Mouse (Mus musculus) left cerebral cortex, adult 2 months (tissue): ENCODE data around the gene Mettl23. TPM values are rescaled to one million over a fixed set of nuclear protein-coding genes. Genes with fewer than 3 reads are reported as not detected.

Experiments used
- DNase-seq, 2 experiments: peaks; one replicate each; pipeline ENCODE4 v3.0.0; 2021 to 2022; ENCODE audit warnings: low spot score in 2 of 2, mixed read lengths in 1 of 2; ENCODE audit errors: extremely low spot score in 1 of 2
- H3K27ac ChIP-seq: fragments of 200-600 bp; 2 replicates; pipeline ENCODE4 v1.8.1; 2022
- H3K4me3 ChIP-seq: fragments of 200-600 bp; 2 replicates; pipeline ENCODE4 v1.8.1; 2022
- CTCF ChIP-seq: fragments of 200-600 bp; IDR thresholded peaks from 2 replicates; pipeline ENCODE4 v1.8.1; 2022; ENCODE audit warnings: antibody characterized with exemption, mild to moderate bottlenecking, moderate library complexity
- intact Hi-C: fragments of 180-260 bp; cut with DNase I; formaldehyde crosslinking; loops from one replicate; pipeline ENCODE4 v1.15.1; 2025
- total RNA-seq, 2 experiments: library from RNA; stranded (reverse); gene quantifications; 2 replicates each; pipeline ENCODE4 v1.2.3; 2021

Gene Mettl23
- total RNA-seq, 2 experiments from 2014 or later = 23.9 to 26.3 TPM

DNA sequence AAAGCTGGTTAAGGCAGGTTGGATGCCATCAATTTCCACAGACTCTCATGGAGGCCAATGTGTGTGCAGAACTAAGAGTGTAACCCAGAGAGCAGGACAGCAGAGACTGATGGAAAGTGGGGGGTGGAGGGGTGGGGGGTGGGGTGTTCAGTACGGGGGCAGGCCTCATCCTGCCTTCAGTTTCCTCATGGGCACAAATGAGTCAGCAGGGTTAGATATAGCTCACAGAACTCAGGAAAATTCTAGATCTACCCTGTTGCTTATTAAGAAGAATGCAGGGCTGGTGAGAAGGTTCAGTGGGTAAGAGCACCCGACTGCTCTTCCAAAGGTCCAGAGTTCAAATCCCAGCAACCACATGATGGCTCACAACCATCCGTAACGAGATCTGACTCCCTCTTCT is 26.6 kb downstream of the Mettl23 start:
- no peak for DNase-seq
- no peak overlapping the region for H3K27ac ChIP-seq
- TF ChIP-seq CTCF = no peak
- no peak overlapping the region for H3K4me3 ChIP-seq
- intact Hi-C loops = no loop called here

DNA sequence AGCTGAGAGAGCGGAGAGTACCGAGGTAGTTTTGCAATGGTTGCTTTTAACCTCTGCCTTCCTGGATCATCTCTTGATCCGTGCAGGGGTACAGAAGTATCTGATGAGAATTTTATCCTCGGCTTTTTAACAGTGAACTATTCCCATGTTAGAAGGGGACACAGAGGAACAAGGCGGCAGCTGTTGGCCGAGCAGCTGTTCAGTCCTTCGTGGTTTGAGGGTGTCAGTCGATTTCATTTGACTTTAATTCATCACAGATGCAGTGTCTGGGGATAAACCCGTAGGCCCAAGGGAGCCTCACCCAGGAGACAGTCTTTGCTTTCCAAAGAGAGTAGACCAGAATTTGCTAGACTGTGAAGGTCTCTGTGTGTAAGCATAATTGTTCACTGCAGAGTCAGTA is 28.5 kb downstream of the Mettl23 start:
- DNase-seq = no peak
- H3K4me3 ChIP-seq = no peak overlapping the region
- H3K27ac ChIP-seq = no peak overlapping the region
- intact Hi-C loops = no loop called here
- TF ChIP-seq CTCF = no peak

DNA sequence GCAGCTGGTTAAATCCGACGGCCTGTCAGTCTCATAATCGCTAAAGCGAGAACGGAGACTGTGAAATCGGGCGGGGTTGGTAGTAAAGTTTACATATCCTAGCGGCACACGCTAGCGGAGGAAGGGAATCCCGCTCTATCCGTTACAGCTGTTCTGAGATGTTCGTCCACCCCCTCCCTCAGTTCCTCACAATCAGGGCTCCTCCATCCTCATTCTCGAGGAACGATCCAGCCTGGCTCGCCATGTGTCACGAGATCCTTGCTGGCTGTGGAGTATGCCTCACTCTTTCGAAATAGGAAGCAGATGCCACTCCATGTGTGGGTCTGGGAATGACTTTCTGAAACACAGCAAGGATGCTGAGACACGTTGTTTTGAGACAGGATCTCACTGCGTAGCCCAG is 30.9 kb downstream of the Mettl23 start:
- no peak overlapping the region for H3K27ac ChIP-seq

DNA sequence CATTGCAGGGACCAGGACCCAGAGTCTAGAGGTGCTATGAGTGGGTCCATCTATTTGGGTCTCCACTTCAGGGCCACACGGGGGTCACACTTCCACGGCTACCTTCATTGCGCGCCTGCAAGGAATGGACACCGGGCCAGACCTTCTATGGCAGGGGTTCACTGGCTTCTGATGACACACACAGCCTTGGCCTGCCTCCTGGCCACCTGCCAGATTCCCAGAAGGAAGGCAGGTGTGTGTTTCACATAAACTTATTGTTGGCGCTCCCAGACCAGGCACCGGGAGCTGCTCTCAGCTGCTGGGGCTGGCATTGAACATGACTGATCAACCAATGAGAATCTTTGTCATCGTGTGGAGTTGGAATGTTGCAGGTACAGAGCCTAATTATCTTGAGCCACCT is 35.4 kb downstream of the Mettl23 start:
- DNase-seq = no peak
- TF ChIP-seq CTCF = no peak
- intact Hi-C loops = no loop called here
- no peak overlapping the region for H3K4me3 ChIP-seq
- H3K27ac ChIP-seq = no peak overlapping the region

More for the DNA sequence above, 30.9 kb downstream of the Mettl23 start:
- intact Hi-C loops = no loop called here
- H3K4me3 ChIP-seq = no peak overlapping the region
- DNase-seq = no peak
- no peak for TF ChIP-seq CTCF

DNA sequence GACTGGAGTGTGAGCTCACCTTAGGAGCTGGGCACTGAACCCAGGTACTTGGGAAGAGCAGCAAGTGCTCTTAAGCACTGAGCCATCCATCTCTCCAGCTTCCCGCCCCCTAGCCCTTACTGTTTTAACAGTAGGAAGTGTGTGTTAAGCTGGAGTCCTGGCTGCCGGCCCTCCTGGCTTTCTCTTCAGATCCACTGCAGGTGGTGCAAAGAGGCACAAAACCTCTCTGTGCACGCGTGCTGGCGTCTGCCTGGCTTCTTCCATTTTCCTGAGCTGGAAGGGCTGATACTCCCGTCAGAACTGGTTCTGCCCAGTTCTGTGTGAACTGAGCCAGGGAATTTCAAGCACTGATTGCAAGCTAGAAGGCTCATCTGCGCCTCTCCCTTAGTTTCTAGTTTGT is 37.8 kb downstream of the Mettl23 start:
- H3K27ac ChIP-seq = no peak overlapping the region
- intact Hi-C loops = loop anchor here (5.0 kb wide), 1 partner anchor 36 kb away; the partner anchor contains the start of gene Mgat5b
- no peak for TF ChIP-seq CTCF
- no peak for DNase-seq
- H3K4me3 ChIP-seq = no peak overlapping the region

DNA sequence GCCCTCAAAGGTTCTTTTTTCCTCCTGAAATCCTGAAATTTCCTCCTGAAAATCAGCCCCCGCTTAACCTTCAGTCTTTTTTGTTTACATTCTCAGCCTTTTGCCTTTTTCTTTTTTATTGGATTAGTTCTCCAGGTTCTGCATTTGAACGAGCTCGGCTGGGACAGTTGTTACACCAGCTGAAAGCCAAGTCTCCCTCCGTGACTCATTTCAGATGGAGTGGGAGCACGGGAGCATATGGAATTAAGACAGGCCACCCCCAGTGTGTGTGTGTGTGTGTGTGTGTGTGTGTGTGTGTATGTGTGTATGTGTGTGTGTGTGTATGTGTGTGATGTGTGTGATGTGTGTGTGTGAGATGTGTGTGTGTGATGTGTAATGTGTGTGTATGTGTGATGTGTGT is 38.4 kb downstream of the Mettl23 start:
- no peak overlapping the region for H3K4me3 ChIP-seq
- H3K27ac ChIP-seq = no peak overlapping the region
- intact Hi-C loops = loop anchor here (5.0 kb wide), 1 partner anchor 36 kb away; the partner anchor contains the start of gene Mgat5b
- DNase-seq = no peak
- TF ChIP-seq CTCF = no peak

DNA sequence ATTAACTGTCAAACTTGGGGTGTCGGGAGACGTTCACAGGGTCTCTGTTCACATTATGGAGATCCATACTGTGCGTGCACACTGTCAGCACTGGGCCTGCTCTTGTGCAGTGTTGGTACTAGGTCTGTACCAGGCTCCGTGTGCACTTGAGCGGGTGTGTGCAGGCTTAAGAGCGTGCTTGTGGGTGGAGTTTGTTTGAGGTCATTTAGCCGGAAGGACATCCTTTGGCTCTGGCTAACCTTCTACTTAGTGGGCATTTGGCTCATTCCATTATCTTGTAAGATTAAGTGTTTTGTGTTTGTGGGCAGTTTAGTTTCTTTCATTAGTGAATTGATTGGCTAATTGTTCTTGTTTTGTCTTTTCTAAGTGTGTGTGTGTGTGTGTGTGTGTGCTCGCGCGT is 39.4 kb downstream of the Mettl23 start:
- intact Hi-C loops = loop anchor here (5.0 kb wide), 1 partner anchor 35 kb away; the partner anchor contains the start of gene Mgat5b
- H3K4me3 ChIP-seq = no peak overlapping the region
- no peak for DNase-seq
- TF ChIP-seq CTCF = no peak
- H3K27ac ChIP-seq = no peak overlapping the region

DNA sequence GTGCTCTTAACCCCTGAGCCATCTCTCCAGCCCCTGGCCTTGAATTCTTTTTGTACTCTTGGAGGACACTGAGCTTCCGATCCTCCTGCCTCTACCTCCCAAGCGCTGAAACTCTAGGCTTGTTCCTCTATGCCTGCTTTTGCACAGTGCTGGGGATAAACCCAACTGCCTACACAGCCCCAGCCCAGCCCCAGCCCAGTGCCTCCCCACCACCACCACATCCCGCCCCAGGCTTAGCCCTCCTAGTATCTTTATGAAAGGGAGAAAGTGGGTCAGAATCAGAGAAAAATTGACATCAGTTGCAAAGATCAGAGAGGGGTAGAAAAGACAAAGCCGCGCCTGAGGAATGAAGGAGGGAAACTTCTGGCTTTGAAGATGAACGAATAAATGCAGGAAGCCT is 41.0 kb downstream of the Mettl23 start:
- DNase-seq = no peak
- Histone ChIP-seq H3K4me3 (no peak overlapping the region), H3K27ac (no peak overlapping the region)
- intact Hi-C loops = loop anchor here (5.0 kb wide), 1 partner anchor 33 kb away; the partner anchor contains the start of gene Mgat5b
- no peak for TF ChIP-seq CTCF

DNA sequence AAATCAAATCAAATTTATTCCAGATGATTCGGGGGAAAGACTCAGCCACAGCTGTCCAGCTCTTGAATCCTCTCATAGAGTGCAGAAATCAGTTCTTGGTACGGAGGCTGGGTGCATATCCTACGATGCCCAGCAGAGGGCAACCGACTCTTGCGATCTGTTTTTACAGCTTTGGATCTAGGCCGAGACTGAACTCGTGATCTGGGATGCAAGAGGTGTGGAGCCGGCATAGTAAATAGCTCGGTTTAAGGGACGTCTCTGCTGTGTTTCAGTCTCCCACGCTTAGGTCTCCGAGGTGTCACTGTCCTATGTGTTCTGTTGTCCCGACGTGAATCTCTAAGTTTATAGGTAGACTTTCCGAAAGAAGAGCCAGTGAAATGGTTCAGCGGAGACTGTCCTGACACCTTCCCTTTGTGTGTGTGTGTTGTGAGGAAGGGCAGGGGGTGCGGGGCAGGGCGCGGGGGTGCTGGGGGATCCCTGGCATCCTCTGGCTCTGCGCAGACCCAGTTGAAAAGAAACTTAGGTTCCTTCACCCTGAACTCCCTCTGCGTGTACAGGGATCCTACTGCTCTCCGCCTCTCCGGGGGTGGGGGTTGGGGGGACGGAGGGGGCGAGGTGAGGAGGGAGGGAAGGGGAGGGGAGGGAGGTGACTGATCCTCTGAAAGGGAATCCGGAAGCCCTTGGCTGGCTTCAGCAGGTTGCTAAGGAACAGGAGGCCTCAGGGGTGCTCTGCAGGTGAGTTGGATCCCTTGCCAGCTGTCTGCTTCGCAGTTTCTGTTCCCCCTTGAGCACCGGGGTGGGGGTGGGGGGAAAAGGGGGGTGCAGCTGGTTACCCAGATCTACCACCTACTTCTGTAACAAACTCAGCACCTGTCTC is 42.4 kb downstream of the Mettl23 start:
- Histone ChIP-seq H3K27ac (no peak overlapping the region), H3K4me3 (peak overlapping the region; percentile 32)
- peak; percentile 97 for TF ChIP-seq CTCF
- DNase-seq = peak; percentile 80 to 81
- intact Hi-C loops = loop anchor here (1.0 kb wide), 1 partner anchor 172 kb away; no protein-coding TSS in a partner anchor

DNA sequence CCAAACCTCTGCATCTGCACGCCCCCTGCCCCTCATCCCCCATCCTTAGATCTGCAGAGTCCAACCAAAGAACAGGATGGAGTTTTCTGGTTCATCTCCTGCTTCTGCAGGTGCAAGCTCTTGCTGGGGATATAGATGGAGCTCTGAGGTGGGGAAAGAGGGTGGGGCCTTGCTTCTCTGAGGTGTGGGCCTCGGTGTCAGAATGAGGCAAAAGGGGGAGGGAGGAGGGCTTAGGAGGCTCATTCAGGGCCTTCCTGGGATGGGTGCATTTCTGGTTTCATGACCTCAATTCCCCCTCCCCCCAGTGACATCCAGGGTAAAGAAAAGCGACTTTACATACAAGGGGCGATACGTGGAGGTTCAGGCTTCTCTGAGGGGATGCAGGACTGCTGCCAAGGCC is 44.1 kb downstream of the Mettl23 start:
- Histone ChIP-seq H3K4me3 (no peak overlapping the region), H3K27ac (no peak overlapping the region)
- intact Hi-C loops = no loop called here
- no peak for TF ChIP-seq CTCF
- DNase-seq = no peak

DNA sequence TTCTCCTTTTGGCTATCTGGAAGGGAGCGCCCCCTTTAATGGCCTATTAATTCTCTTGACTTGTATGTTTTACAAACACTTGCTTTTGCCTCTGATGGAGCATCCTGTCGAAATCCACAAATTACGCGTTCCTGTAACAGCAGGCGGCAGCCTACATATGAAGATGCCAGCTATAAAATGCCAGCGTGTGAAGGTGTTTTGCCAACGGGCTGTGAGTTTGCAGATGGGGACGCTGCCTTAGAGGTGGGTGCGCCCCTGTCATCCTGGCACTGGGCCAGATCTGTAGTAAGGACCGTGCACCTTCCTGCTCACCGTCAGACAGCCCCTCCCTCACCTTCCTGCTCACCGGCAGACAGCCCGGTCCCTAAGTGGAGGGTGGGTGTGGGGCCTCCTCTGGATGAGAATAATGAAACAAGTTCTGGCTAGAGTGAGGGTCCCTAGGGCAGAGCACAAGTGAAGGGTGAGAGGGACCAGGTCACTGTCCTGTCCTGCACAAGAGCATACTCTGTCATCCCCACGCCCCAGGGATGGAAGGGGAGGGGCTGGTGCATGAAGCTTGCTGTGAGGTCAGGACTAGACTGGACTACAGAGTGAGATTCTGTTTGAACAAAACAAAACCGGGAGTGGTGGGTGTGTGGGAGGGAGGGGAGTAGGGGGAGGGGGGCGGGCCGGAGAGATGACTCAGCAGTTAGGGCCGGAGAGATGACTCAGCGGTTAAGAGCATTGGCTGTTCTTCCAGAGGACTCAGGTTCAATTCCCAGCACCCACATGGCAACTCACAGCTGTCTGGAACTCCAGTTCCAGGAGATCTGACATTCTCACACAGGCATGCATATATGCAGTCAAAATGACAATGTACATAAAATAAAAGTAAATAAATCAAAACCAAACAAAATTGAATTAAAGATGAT is 50.7 kb downstream of the Mettl23 start:
- H3K4me3 ChIP-seq = no peak overlapping the region
- DNase-seq = no peak
- TF ChIP-seq CTCF = peak; percentile 12; the same call in 1 of the 2 replicates
- intact Hi-C loops = loop anchor here (5.0 kb wide), 1 partner anchor 289 kb away; no protein-coding TSS in a partner anchor
- H3K27ac ChIP-seq = no peak overlapping the region

DNA sequence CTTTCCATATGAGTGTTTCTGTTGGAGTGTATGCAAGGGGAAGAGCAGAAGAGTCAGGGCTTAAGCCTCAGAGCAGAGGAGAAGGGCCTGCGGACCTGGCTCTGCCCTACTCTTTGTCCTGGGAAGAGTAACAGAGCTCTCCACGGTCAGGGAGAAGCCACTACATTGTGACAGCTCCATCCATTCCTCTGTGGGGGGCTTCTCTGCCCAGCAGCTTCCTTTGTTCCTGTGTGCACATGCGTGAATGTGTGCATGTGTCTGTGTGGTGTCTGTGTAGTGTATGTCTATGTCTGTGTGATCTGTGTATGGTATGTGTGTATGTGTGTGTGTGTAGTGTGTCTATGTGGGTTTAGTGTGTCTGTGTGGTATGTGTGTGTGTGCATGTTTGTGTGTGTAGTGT is 52.3 kb downstream of the Mettl23 start:
- no peak for DNase-seq
- intact Hi-C loops = no loop called here
- no peak overlapping the region for H3K4me3 ChIP-seq

More for the DNA sequence above, 52.3 kb downstream of the Mettl23 start:
- no peak for TF ChIP-seq CTCF
- no peak overlapping the region for H3K27ac ChIP-seq
